Mouse (Mus musculus): ENCODE results near the gene Wt1. TPM values are rescaled to one million over a fixed set of nuclear protein-coding genes. Genes with fewer than 3 reads are reported as not detected.

Gene Wt1
- polyA plus RNA-seq (2011; ENCODE audit: insufficient read depth, insufficient read length, low replicate concordance, missing spikeins) = 1.4 TPM in 1 of 2 replicates, not detected in the other

GRCm38 (mm10) chr2:105126279-105126678 lies at the start of gene Wt1:
Gene Wt1 (plus strand): TSS chr2:105126529.
- no peak within 1 kb of the TSS for H3K27ac ChIP-seq (ENCODE audit: control insufficient read depth, insufficient read depth, low read depth, low read length, poor library complexity)
- WGBS = 3% methylated on average over 25 of the region's 25 CpGs
- H3K4me3 ChIP-seq (replicated peaks; ENCODE audit: control insufficient read depth, low read depth, low read length) = no peak within 1 kb of the TSS
- TF ChIP-seq CTCF (IDR thresholded peaks at IDR 0.05; ENCODE audit: control insufficient read depth, insufficient read depth, low read length) (no peak), POLR2A (IDR thresholded peaks at IDR 0.05; ENCODE audit: borderline replicate concordance, control insufficient read depth, low read depth, low read length) (no peak; the same call in 1 of the 2 replicates)
- no peaks in the 10 kb centered on the region for H3K4me1 ChIP-seq (ENCODE audit: control insufficient read depth, insufficient read depth, low read length)

DNA sequence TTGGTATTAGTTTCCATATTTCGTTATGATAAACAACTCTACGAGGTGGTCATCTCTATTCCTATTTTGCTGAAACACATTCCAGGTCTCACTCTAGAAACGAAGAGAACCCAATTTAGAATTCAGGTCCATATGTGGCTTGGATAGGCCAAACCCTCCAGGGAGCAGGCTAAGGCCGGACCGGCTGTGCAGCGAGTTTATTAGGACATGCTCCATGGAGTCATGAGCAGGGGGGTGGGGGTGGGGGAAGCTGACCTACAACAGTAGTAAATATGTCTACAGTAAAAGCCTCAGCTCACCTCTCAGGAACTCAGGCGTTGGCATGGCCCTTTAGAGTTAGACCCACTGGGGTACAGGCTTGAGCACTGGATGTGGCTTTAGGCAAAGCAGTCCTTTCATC lies 49.2 kb upstream of the Wt1 start:
- no peak overlapping the region for H3K4me3 ChIP-seq (replicated peaks; ENCODE audit: control insufficient read depth, low read depth, low read length)
- no peaks in the 10 kb centered on the region for H3K4me1 ChIP-seq (ENCODE audit: control insufficient read depth, insufficient read depth, low read length)
- TF ChIP-seq POLR2A (IDR thresholded peaks at IDR 0.05; ENCODE audit: borderline replicate concordance, control insufficient read depth, low read depth, low read length) = no peak
- TF ChIP-seq CTCF (IDR thresholded peaks at IDR 0.05; ENCODE audit: control insufficient read depth, insufficient read depth, low read length) = no peak
- no peak overlapping the region for H3K27ac ChIP-seq (ENCODE audit: control insufficient read depth, insufficient read depth, low read depth, low read length, poor library complexity)
- 79% methylated on average over 7 of the region's 7 CpGs for WGBS

- no peak overlapping the region for H3K4me3 ChIP-seq (replicated peaks; ENCODE audit: control insufficient read depth, low read depth, low read length)
- WGBS = 41% methylated on average over 9 of the region's 9 CpGs
- no peak for TF ChIP-seq CTCF (IDR thresholded peaks at IDR 0.05; ENCODE audit: control insufficient read depth, insufficient read depth, low read length)
- no peak for TF ChIP-seq POLR2A (IDR thresholded peaks at IDR 0.05; ENCODE audit: borderline replicate concordance, control insufficient read depth, low read depth, low read length)
- no peak overlapping the region for H3K27ac ChIP-seq (ENCODE audit: control insufficient read depth, insufficient read depth, low read depth, low read length, poor library complexity)
- H3K4me1 ChIP-seq (ENCODE audit: control insufficient read depth, insufficient read depth, low read length) = no peaks in the 10 kb centered on the region
These were observed 44.0 kb upstream of the Wt1 start for GRCm38 (mm10) chr2:105082256-105082790.

DNA sequence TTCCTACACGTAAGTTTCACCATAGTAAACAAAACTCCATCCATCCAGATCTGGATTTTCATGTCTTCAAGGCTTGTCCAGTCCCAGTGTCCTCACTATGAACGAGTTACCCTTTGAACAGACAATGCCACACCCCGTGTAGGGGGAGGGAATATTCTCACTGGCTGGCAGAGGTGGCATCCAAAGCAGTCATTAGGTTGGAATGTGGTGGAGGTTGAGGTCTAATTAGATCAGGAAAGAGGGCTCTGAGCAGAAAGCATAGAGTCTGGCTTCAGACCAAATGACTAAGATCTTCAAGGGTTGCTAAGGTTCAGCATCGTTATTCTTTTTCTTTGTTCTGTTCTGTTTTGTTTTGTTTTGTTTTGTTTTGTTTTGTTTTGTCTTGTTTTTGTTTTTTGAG lies 42.3 kb upstream of the Wt1 start:
- TF ChIP-seq CTCF (IDR thresholded peaks at IDR 0.05; ENCODE audit: control insufficient read depth, insufficient read depth, low read length) = no peak
- no peak for TF ChIP-seq POLR2A (IDR thresholded peaks at IDR 0.05; ENCODE audit: borderline replicate concordance, control insufficient read depth, low read depth, low read length)
- Histone ChIP-seq H3K4me3 (replicated peaks; ENCODE audit: control insufficient read depth, low read depth, low read length) (no peak overlapping the region), H3K4me1 (ENCODE audit: control insufficient read depth, insufficient read depth, low read length) (no peaks in the 10 kb centered on the region), H3K27ac (ENCODE audit: control insufficient read depth, insufficient read depth, low read depth, low read length, poor library complexity) (no peak overlapping the region)
- 65% methylated on average over 4 of the region's 4 CpGs for WGBS

- H3K4me3 ChIP-seq (replicated peaks; ENCODE audit: control insufficient read depth, low read depth, low read length) = no peak overlapping the region
- TF ChIP-seq POLR2A (IDR thresholded peaks at IDR 0.05; ENCODE audit: borderline replicate concordance, control insufficient read depth, low read depth, low read length) = no peak
- no peaks in the 10 kb centered on the region for H3K4me1 ChIP-seq (ENCODE audit: control insufficient read depth, insufficient read depth, low read length)
- no peak overlapping the region for H3K27ac ChIP-seq (ENCODE audit: control insufficient read depth, insufficient read depth, low read depth, low read length, poor library complexity)
- WGBS = 89% methylated on average over 3 of the region's 3 CpGs
These were observed 40.2 kb upstream of the Wt1 start for GRCm38 (mm10) chr2:105086081-105086480.

GRCm38 (mm10) chr2:105088005-105088404 lies 38.3 kb upstream of the Wt1 start:
- no peak overlapping the region for H3K4me3 ChIP-seq (replicated peaks; ENCODE audit: control insufficient read depth, low read depth, low read length)

DNA sequence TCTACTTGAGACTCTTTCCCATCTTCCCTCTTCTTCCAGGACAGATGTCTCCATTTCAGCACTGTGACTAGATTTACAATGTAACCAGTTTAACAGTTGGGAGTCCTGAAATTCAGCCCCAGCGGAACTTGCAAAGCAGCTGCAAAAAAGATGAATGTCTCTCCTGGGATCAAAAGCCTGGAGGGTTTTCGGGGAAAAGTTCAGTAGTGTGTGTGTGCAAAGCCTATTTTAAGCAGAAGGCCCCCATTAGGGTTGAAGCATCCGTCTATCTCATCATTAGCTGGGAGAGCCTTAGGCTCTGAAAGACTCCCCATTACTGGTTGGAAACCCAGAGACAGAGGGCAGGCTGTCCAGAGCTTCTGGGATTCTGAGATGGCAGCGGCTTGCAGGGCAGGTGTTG lies 37.2 kb upstream of the Wt1 start:
- no peak overlapping the region for H3K27ac ChIP-seq (ENCODE audit: control insufficient read depth, insufficient read depth, low read depth, low read length, poor library complexity)
- no peak overlapping the region for H3K4me3 ChIP-seq (replicated peaks; ENCODE audit: control insufficient read depth, low read depth, low read length)
- TF ChIP-seq POLR2A (IDR thresholded peaks at IDR 0.05; ENCODE audit: borderline replicate concordance, control insufficient read depth, low read depth, low read length) = no peak
- TF ChIP-seq CTCF (IDR thresholded peaks at IDR 0.05; ENCODE audit: control insufficient read depth, insufficient read depth, low read length) = no peak
- WGBS = 82% methylated on average over 4 of the region's 4 CpGs
- no peaks in the 10 kb centered on the region for H3K4me1 ChIP-seq (ENCODE audit: control insufficient read depth, insufficient read depth, low read length)

More at GRCm38 (mm10) chr2:105088005-105088404, 38.3 kb upstream of the Wt1 start:
- no peaks in the 10 kb centered on the region for H3K4me1 ChIP-seq (ENCODE audit: control insufficient read depth, insufficient read depth, low read length)
- H3K27ac ChIP-seq (ENCODE audit: control insufficient read depth, insufficient read depth, low read depth, low read length, poor library complexity) = no peak overlapping the region
- TF ChIP-seq CTCF (IDR thresholded peaks at IDR 0.05; ENCODE audit: control insufficient read depth, insufficient read depth, low read length) (no peak), POLR2A (IDR thresholded peaks at IDR 0.05; ENCODE audit: borderline replicate concordance, control insufficient read depth, low read depth, low read length) (no peak)
- WGBS = 57% methylated on average over 3 of the region's 3 CpGs

- H3K27ac ChIP-seq (ENCODE audit: control insufficient read depth, insufficient read depth, low read depth, low read length, poor library complexity) = no peak overlapping the region
- H3K4me1 ChIP-seq (ENCODE audit: control insufficient read depth, insufficient read depth, low read length) = no peaks in the 10 kb centered on the region
- TF ChIP-seq POLR2A (IDR thresholded peaks at IDR 0.05; ENCODE audit: borderline replicate concordance, control insufficient read depth, low read depth, low read length) = no peak
- no peak overlapping the region for H3K4me3 ChIP-seq (replicated peaks; ENCODE audit: control insufficient read depth, low read depth, low read length)
- WGBS = 65% methylated on average over 7 of the region's 7 CpGs
These were observed 36.5 kb upstream of the Wt1 start for GRCm38 (mm10) chr2:105089581-105090508.
